Mouse (Mus musculus) liver, embryonic 14.5 days (tissue): Measurements from ENCODE around the gene Trim7.
"Not testable (repeated sequence)": the region's sequence is repeated elsewhere in the genome, so short reads cannot be mapped to it uniquely, and the experiment has no call there.

ENCODE experiments used
- CTCF ChIP-seq: IDR thresholded peaks from 2 replicates; pipeline ENCODE4 v1.5.1; 2016; ENCODE audit warnings: antibody characterized with exemption, low read depth, control low read depth
- EP300 ChIP-seq: IDR thresholded peaks from 2 replicates; pipeline ENCODE4 v1.6.1; 2016; ENCODE audit warnings: antibody characterized with exemption, low read depth

- TF ChIP-seq CTCF, EP300: not testable (repeated sequence)
Observed at GRCm38 (mm10) chr11:48901567-48901930, 75.6 kb downstream of the Trim7 start.
